Mouse (Mus musculus) G1E-ER4 (cell line): ENCODE measurements around the gene Stard8. TPM values are rescaled to one million over a fixed set of nuclear protein-coding genes. Genes with fewer than 3 reads are reported as not detected.

Source experiments
- GATA1 ChIP-seq: IDR thresholded peaks from one replicate; pipeline ENCODE4 v1.8.0; 2012; ENCODE audit warnings: low read length, inconsistent platforms
- polyA plus RNA-seq: library from polyadenylated mRNA; stranded (reverse); fragments of >175 nt; gene quantifications from 2 replicates; pipeline ENCODE4 v1.2.3, GENCODE M21; 2012

Gene Stard8
- polyA plus RNA-seq, 1 experiment: 11.6 TPM

- no peak for TF ChIP-seq GATA1
Observed at GRCm38 (mm10) chrX:99035407-99035806, 32.4 kb downstream of the Stard8 start.

DNA sequence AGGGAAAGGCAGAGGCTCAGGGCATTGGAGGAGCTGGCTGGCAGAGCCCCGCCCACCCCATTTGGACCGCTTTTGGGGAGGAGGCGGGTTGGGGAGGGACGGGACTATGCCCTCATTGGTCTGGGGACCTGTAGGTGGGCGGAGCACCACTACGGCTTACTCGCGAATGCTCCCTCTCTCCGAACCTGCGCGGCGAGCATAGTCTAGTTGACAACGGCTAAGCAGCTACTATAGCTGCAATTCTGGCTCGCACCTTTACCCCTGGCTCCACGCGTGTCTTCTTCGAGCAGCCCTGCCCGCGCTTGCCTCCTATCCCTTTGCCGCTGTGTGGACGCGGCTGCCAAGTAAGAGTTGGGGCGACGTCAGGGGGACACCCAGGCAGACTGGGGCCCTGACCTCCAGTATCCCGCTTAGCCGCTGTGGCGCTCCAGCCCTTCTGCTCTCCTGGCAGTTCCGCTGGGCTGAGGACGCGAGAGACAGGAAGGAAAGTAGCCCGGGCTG is 39.5 kb downstream of the Stard8 start:
- TF ChIP-seq GATA1: no peak

GRCm38 (mm10) chrX:99043275-99043674 is 40.2 kb downstream of the Stard8 start:
- TF ChIP-seq GATA1: no peak

DNA sequence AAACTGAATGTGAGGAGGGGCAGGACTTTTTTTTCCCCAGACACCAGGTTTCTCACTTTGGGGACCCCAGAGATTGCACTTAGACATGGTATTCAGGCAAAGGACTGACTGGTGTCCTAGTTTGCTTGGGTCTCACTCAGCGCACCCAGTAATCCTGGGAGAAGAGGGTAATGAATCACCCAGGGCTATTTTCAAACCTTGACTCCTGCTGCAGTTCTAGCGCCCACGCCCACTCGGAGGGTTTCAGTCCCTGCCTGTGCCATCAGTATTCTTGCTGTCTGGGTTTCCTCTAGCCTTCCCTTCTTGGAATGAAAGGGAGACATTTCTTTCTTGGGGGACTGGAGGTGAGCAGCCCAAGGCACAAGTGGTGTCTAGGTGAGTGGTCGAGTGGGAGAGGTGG is 40.7 kb downstream of the Stard8 start:
- TF ChIP-seq GATA1: no peak

- TF ChIP-seq GATA1: no peak
Observed at GRCm38 (mm10) chrX:99045315-99045714, 42.3 kb downstream of the Stard8 start.

- no peak for TF ChIP-seq GATA1
Observed at GRCm38 (mm10) chrX:99046360-99047055, 43.5 kb downstream of the Stard8 start.

DNA sequence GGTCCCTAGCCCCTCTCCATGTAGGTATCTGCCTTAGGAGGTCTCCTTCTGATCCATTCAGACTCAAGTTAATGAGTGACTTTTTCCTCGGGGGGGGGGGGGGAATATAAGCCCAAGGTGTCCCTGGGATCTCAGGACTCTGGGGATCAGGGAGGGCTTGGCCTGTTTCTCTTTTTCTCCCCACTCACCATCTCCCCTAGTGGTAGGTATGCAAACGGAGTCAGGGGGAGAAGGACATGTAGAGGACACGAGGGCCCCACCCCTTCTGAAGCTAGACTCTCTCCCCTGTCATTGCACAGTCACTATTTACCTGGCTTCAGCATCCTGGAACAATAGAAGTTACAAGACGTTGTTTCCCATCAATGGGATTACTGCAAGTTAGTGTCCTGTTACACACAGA is 45.1 kb downstream of the Stard8 start:
- no peak for TF ChIP-seq GATA1

GRCm38 (mm10) chrX:99049247-99049646 is 46.2 kb downstream of the Stard8 start:
- no peak for TF ChIP-seq GATA1

- TF ChIP-seq GATA1: no peak
Observed at GRCm38 (mm10) chrX:99050736-99051481, 47.9 kb downstream of the Stard8 start.

GRCm38 (mm10) chrX:99052255-99052654 is 49.2 kb downstream of the Stard8 start:
- no peak for TF ChIP-seq GATA1

- TF ChIP-seq GATA1: no peak
Observed at GRCm38 (mm10) chrX:99054512-99054911, 51.5 kb downstream of the Stard8 start.

DNA sequence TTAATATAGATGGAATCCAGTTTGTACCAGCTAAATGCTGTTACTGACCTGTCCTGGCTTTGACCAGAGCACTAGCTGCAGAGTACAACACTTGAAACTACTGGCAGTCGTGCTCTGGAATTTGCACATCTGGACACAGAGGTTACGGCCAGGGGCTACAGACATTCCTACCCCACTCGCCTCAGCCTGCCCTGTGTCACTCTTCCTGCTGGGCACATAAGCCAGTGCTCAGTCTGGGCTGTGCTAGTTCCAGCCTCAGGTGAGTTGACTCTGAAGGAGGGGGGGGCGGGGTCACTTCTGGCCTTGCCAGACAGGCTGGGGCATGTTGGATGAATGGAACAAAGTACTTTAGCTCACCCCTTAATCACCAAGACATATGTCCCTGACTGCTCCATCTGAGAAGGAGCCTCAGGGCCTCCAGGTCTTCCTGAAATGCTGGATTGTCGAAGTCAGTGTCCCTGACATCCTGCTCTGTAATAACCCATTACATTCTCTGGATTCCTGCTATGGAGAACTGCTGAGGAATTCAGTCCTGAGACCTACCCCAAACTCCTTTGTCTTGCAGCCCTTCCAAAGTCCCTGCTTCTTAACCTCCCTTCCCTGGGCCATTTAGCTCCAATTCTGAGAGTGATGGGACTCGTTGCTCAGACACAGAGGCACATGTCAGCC is 54.9 kb downstream of the Stard8 start:
- no peak for TF ChIP-seq GATA1

- TF ChIP-seq GATA1: no peak
Observed at GRCm38 (mm10) chrX:99059119-99059518, 56.1 kb downstream of the Stard8 start.

DNA sequence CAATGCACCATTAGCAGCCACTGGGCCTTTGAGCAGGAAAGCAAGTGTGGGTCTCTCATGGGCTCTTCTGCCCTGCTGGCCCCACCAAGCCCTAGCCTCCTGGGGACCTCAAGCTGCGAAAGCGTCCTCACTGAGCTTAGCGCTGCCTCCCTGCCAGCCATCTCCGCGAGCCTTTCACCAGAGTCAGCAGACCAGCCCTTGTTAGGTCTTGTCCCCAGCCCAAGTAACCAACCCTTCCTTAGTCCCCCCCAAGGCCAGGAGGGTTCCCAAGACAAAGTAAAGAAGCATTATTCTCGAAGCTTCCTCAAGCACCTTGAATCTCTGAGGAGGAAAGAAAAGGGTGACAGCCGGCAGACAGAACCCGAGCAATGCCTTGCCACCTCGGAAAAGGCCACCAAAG is 62.5 kb downstream of the Stard8 start:
- no peak for TF ChIP-seq GATA1

DNA sequence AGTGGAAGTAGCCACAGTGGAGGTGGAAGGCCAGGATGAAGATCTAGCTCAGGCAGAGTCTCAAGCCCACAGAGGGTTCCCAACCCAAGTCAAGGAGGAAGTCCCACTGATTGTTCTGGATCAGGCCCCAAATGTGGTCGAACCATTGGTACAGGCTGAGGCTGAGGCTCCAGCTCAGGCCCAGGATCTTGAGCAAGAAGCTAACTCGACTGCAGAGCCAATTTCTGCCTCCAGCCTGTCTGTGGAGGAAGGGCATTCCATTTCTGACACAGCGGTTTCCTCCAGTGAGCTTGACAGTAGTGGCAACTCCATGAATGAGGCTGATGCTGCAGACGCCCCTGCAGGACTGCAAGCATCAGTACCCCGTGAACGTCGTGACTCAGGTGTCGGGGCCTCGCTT is 63.5 kb downstream of the Stard8 start:
- no peak for TF ChIP-seq GATA1

DNA sequence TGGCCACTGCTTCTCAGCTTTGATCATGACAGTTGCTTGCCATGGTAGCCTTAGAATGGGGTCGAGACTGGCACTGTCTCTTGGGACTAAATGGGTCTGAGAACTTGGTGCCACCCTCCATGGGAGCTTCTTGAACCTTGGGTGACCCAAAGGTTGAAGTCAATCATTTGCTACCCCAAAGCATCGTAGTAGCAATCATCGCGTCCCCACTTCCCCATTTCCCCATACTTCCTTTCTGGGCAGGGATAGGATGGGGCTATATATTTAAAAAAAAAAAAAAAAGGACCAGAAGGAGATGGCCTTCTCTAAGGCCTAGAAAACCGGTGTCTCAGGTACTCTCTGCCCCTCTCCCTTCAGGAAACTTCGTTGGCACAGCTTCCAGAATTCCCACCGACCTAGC is 64.2 kb downstream of the Stard8 start:
- no peak for TF ChIP-seq GATA1

DNA sequence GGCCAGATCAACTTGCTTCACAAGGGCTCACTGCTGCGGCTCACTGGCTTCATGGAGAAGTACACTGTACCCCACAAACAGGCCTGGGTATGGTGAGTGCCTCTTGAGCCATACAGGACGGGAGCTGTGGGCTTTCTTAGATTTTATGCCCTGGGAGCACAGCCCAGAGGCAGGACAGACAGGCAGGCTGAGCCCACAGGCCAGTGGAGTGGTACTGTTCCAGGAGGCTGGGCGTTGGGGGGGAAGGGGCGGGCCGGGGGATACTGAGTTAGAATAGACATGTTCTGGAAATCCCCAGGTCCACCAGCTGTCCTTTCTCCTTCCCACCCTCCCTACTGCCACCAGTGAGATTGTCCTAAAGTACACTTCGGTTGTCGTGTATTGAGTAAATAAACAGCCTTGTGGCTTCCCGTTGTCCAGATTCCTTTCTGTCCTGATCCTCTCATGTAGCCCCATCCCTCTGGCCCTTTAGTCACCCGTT is 64.7 kb downstream of the Stard8 start:
- no peak for TF ChIP-seq GATA1
